In the genomic region with DNA sequence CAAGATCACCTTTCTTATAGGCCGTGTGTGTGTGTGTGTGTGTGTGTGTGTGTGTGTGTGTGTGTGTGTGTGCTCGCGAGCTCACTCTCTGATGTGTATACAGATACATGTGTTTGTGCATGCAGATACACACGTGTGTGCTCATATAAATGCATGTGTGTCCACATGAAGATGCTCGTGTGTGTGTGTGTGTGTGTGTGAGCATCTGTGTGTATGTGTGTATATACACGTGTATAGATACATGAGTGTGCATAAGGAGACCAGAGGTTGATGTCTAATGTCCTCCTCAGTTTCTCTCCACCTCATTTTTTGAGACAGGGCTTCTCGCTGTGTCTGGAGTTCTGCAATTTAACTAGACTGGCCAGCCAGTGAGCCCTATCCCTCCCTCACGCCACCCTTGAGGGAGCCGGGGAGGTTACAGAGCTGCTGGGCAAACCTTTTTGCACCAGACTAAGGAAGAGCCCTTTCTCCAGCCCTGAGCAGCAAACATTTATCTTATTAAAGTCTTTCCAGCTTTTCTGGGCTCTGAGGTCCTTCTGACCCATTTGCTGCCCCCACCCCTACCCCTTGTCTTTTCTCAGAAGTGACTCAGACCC, we compare ENCODE assay signal across 10 mouse cellular contexts. TPM values are rescaled to one million over a fixed set of nuclear protein-coding genes. Genes with fewer than 3 reads are reported as not detected.
A peak's percentile ranks its signal among the peaks of the same experiment; 100 is the strongest.
DNase-seq lines count a peak whose midpoint lies in the region; ATAC-seq and TF ChIP-seq lines count a peak whose summit lies in the region.
"Had no signal": no experiment of that assay in that cellular context is flagged by ENCODE, and none has a peak within 500 bp of the region (broad histone marks: within the 10 kb centered on the region; RNA-seq: fewer than 3 reads in every experiment).

No protein-coding gene starts in this region.

- peak overlapping the region; percentile 50 for H3K4me2 ChIP-seq in heart, embryonic 15.5 days
- H3K4me2 ChIP-seq in embryonic facial prominence, embryonic 14.5 days (ENCODE audit: low read depth, low read length): peak overlapping the region; percentile 30
- peak overlapping the region; percentile 36 for H3K4me2 ChIP-seq in liver, embryonic 13.5 days

- no peak overlapping the region for H3K4me3 ChIP-seq in heart, embryonic 15.5 days
- H3K4me3 ChIP-seq in E14TG2a.4 (replicated peaks; ENCODE audit: low read length): peak overlapping the region; percentile 72
- H3K4me3 ChIP-seq in embryonic facial prominence, embryonic 14.5 days (ENCODE audit: low read depth, low read length): no peak overlapping the region
- H3K4me3 ChIP-seq in liver, embryonic 13.5 days (replicated peaks): no peak overlapping the region

- H3K36me3 ChIP-seq in heart, embryonic 15.5 days: no peaks in the 10 kb centered on the region
- H3K36me3 ChIP-seq in E14TG2a.4 (ENCODE audit: insufficient read depth, low read length): peaks cover 32% of the 10 kb centered on the region; the same call in 1 of the 2 replicates
- 0 out of 2 replicates have a peak, but pooled peaks cover 3% of the 10 kb centered on the region for H3K36me3 ChIP-seq in embryonic facial prominence, embryonic 14.5 days (ENCODE audit: control insufficient read depth, insufficient read depth, low read length)
- H3K36me3 ChIP-seq in liver, embryonic 13.5 days: peaks cover 12% of the 10 kb centered on the region

- 0 out of 2 replicates have a peak overlapping the region, but pooled peaks have one; percentile 26 for H3K9ac ChIP-seq in heart, embryonic 15.5 days
- peak overlapping the region; percentile 37 for H3K9ac ChIP-seq in embryonic facial prominence, embryonic 14.5 days (ENCODE audit: low read depth, low read length)
- H3K9ac ChIP-seq in liver, embryonic 13.5 days: peak overlapping the region; percentile 41; the same call in 1 of the 2 replicates

- peak overlapping the region; percentile 84 for H3K27ac ChIP-seq in heart, embryonic 15.5 days
- H3K27ac ChIP-seq in embryonic facial prominence, embryonic 14.5 days (replicated peaks; ENCODE audit: low read depth, low read length): peak overlapping the region; percentile 71
- peak overlapping the region; percentile 80 for H3K27ac ChIP-seq in liver, embryonic 13.5 days

- H3K27me3 ChIP-seq in heart, embryonic 15.5 days: no peaks in the 10 kb centered on the region
- no peaks in the 10 kb centered on the region for H3K27me3 ChIP-seq in E14TG2a.4 (ENCODE audit: insufficient read depth, low read length)
- H3K27me3 ChIP-seq in embryonic facial prominence, embryonic 14.5 days (replicated peaks; ENCODE audit: control insufficient read depth, insufficient read depth, low read length): no peaks in the 10 kb centered on the region
- H3K27me3 ChIP-seq in liver, embryonic 13.5 days: no peaks in the 10 kb centered on the region
- H3K27me3 ChIP-seq: Patski had no signal

- WGBS in heart, embryonic 15.5 days: 59% methylated on average over 9 of the region's 9 CpGs
- 65% methylated on average over 9 of the region's 9 CpGs for WGBS in embryonic facial prominence, embryonic 14.5 days
- 44% methylated on average over 9 of the region's 9 CpGs for WGBS in liver, embryonic 13.5 days (ENCODE audit: insufficient replicate concordance)

- no peak for TF ChIP-seq CTCF in E14TG2a.4 (conservative IDR thresholded peaks at IDR 0.05; ENCODE audit: low read length)

- no peak for DNase-seq in heart, adult 18-20 months
- no peak for DNase-seq in embryonic facial prominence, embryonic 14.5 days (ENCODE audit: low spot score)
- DNase-seq in liver, embryonic 13.5 days: no peak
- no peak for DNase-seq in urinary bladder, postnatal 25 days (ENCODE audit: low spot score)
- DNase-seq in layer of hippocampus, adult 9-11 months: no peak

- H3K9me3 ChIP-seq in heart, embryonic 15.5 days (replicated peaks): no peaks in the 10 kb centered on the region
- peaks cover 8% of the 10 kb centered on the region for H3K9me3 ChIP-seq in E14TG2a.4 (ENCODE audit: low read length)
- no peaks in the 10 kb centered on the region for H3K9me3 ChIP-seq in embryonic facial prominence, embryonic 14.5 days (ENCODE audit: control insufficient read depth, low read length)
- H3K9me3 ChIP-seq in liver, embryonic 13.5 days (replicated peaks): no peaks in the 10 kb centered on the region

- H3K4me1 ChIP-seq in heart, embryonic 15.5 days (replicated peaks): peaks cover 39% of the 10 kb centered on the region
- H3K4me1 ChIP-seq in E14TG2a.4 (replicated peaks; ENCODE audit: low read depth, low read length): peaks cover 87% of the 10 kb centered on the region
- H3K4me1 ChIP-seq in embryonic facial prominence, embryonic 14.5 days (ENCODE audit: control insufficient read depth, insufficient read depth, low read length): peaks cover 20% of the 10 kb centered on the region
- peaks cover 88% of the 10 kb centered on the region for H3K4me1 ChIP-seq in liver, embryonic 13.5 days (replicated peaks)

- no peak for ATAC-seq in heart, embryonic 15.5 days (replicated peaks; ENCODE audit: insufficient number of reproducible peaks, insufficient read depth, low FRiP score, low read depth)
- no peak for ATAC-seq in embryonic facial prominence, embryonic 14.5 days (ENCODE audit: low read depth)
- ATAC-seq in liver, embryonic 13.5 days (ENCODE audit: low read depth): 0 out of 2 replicates have a peak, but pooled peaks have one; percentile 3
- ATAC-seq in megakaryocyte progenitor cell, adult 5-6 weeks (replicated peaks; ENCODE audit: poor library complexity): no peak

RNA-seq across cellular contexts. Expression of a gene that starts 11.6 kb away (rescaled TPM):
- not detected in 2 replicates for polyA plus RNA-seq in heart, embryonic 15.5 days (2015; fragmentation: Nextera tagmentation; extraction: Ambion mirVana)
- total RNA-seq in heart, adult 18-20 months (2021): not detected
- not detected in 2 replicates for polyA plus RNA-seq in embryonic facial prominence, embryonic 14.5 days (2014; fragmentation: Nextera tagmentation; extraction: Ambion mirVana)
- polyA plus RNA-seq in liver, embryonic 13.5 days (2015; fragmentation: Nextera tagmentation; extraction: Ambion mirVana): not detected in 2 replicates
- total RNA-seq in megakaryocyte progenitor cell, adult 5-6 weeks (2015): not detected in 2 replicates
- not detected in 2 replicates for total RNA-seq in megakaryocyte progenitor cell, adult 5-6 weeks (2017)
- total RNA-seq: layer of hippocampus, adult 18-20 months had no signal

RNA-seq across cellular contexts. Expression of a gene that starts 14.4 kb away (rescaled TPM):
- 44.3 and 53.2 TPM in 2 replicates for polyA plus RNA-seq in heart, embryonic 15.5 days (2015; fragmentation: Nextera tagmentation; extraction: Ambion mirVana)
- total RNA-seq in heart, adult 18-20 months (2021): 1 to 10 TPM; 3.3 to 4.4 TPM
- polyA plus RNA-seq in embryonic facial prominence, embryonic 14.5 days (2014; fragmentation: Nextera tagmentation; extraction: Ambion mirVana): 121 and 129 TPM in 2 replicates
- 39.0 and 45.7 TPM in 2 replicates for polyA plus RNA-seq in liver, embryonic 13.5 days (2015; fragmentation: Nextera tagmentation; extraction: Ambion mirVana)
- 12.6 and 14.7 TPM in 2 replicates for total RNA-seq in megakaryocyte progenitor cell, adult 5-6 weeks (2015)
- total RNA-seq in megakaryocyte progenitor cell, adult 5-6 weeks (2017): 18.0 and 19.4 TPM in 2 replicates

RNA-seq across cellular contexts. Expression of a gene that starts 32.6 kb away (rescaled TPM):
- 130 and 146 TPM in 2 replicates for polyA plus RNA-seq in heart, embryonic 15.5 days (2015; fragmentation: Nextera tagmentation; extraction: Ambion mirVana)
- total RNA-seq in heart, adult 18-20 months (2021): 10 to 100 TPM; 79.0 to 83.2 TPM
- 254 and 258 TPM in 2 replicates for polyA plus RNA-seq in embryonic facial prominence, embryonic 14.5 days (2014; fragmentation: Nextera tagmentation; extraction: Ambion mirVana)
- 164 and 166 TPM in 2 replicates for polyA plus RNA-seq in liver, embryonic 13.5 days (2015; fragmentation: Nextera tagmentation; extraction: Ambion mirVana)
- total RNA-seq in megakaryocyte progenitor cell, adult 5-6 weeks (2015): 302 and 347 TPM in 2 replicates
- 439 and 441 TPM in 2 replicates for total RNA-seq in megakaryocyte progenitor cell, adult 5-6 weeks (2017)
